Mouse (Mus musculus) midbrain, embryonic 12.5 days (tissue): Measurements from ENCODE around the gene Zdbf2. TPM values are rescaled to one million over a fixed set of nuclear protein-coding genes. Genes with fewer than 3 reads are reported as not detected.
A peak's percentile ranks its signal among the peaks of the same experiment; 100 is the strongest.
"Not testable (repeated sequence)": the region's sequence is repeated elsewhere in the genome, so short reads cannot be mapped to it uniquely, and the experiment has no call there.

Source experiments
- ATAC-seq: fragments of 200-750 bp; cut with Nextera tagmentation; 2 replicates; pipeline ENCODE4 v1.8.0; 2017; ENCODE audit warnings: low read depth, moderate TSS enrichment, moderate library complexity; ENCODE audit not compliant: low FRiP score
- H3K27ac ChIP-seq: fragments of 300-500 bp; sonication (generic); replicated peaks from 2 replicates; pipeline ENCODE4 v1.5.1; 2016; ENCODE audit warnings: mild to moderate bottlenecking
- H3K27me3 ChIP-seq: fragments of 300-500 bp; sonication (generic); 2 replicates; pipeline ENCODE4 v1.6.1; 2016; ENCODE audit warnings: mild to moderate bottlenecking
- H3K36me3 ChIP-seq: fragments of 300-500 bp; sonication (generic); 2 replicates; pipeline ENCODE4 v1.6.1; 2016
- H3K4me1 ChIP-seq: fragments of 300-500 bp; sonication (generic); 2 replicates; pipeline ENCODE4 v1.6.1; 2016
- H3K4me2 ChIP-seq: fragments of 300-500 bp; sonication (generic); replicated peaks from 2 replicates; pipeline ENCODE4 v1.6.1; 2016; ENCODE audit warnings: mild to moderate bottlenecking, moderate library complexity
- H3K4me3 ChIP-seq: fragments of 300-500 bp; sonication (generic); 2 replicates; pipeline ENCODE4 v1.5.1; 2016; ENCODE audit warnings: mild to moderate bottlenecking
- H3K9ac ChIP-seq: fragments of 300-500 bp; sonication (generic); replicated peaks from 2 replicates; pipeline ENCODE4 v1.6.1; 2016; ENCODE audit warnings: mild to moderate bottlenecking, moderate library complexity
- H3K9me3 ChIP-seq: fragments of 300-500 bp; sonication (generic); 2 replicates; pipeline ENCODE4 v1.6.1; 2016; ENCODE audit warnings: mild to moderate bottlenecking
- WGBS: fragments of 180-500 bp; shearing (Covaris S2); methylation state at CpG from one replicate; pipeline ENCODE4 v1.1.7; 2016; 5-methylcytosine and 5-hydroxymethylcytosine counted together
- microRNA-seq: library from miRNA; unstranded; fragments of <30 nt; microRNA quantifications from one replicate; pipeline ENCODE4, GENCODE M21; 2017
- polyA plus RNA-seq: library from polyadenylated mRNA; unstranded; fragments of >200 nt; fragmentation: Nextera tagmentation; extraction: Ambion mirVana; gene quantifications from 2 replicates; pipeline ENCODE4 v1.2.1, GENCODE M21; 2016

Zdbf2 gene
- polyA plus RNA-seq, 1 experiment from 2014 or later: 30.9 TPM

DNA sequence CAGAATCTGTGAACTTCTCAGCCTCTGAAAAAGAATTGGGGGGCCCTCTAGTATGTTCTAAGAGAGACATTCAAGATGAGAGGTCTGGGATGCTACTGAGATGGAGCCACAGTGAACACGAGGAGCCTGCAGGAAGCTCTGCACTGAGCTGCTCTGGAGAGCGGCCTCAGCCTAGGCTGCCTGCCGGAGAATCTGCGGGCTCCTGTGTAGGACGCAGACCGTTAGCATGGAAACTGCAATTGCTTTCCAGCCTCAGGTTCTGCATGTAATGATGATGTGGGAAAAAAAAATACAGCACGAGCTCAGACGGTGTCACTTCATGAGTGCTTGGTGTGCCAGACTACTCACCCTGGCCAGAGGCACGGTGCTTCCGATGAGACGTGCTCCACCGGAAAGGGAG lies 6.9 kb upstream of the Zdbf2 start:
- WGBS: 42% methylated on average over 12 of the region's 12 CpGs
- Histone ChIP-seq H3K27ac (no peak overlapping the region), H3K4me3 (no peak overlapping the region), H3K36me3 (no peaks in the 10 kb centered on the region), H3K4me2 (no peak overlapping the region), H3K9me3 (no peaks in the 10 kb centered on the region), H3K4me1 (no peaks in the 10 kb centered on the region), H3K27me3 (peaks cover 83% of the 10 kb centered on the region), H3K9ac (no peak overlapping the region)
- ATAC-seq: no peak

DNA sequence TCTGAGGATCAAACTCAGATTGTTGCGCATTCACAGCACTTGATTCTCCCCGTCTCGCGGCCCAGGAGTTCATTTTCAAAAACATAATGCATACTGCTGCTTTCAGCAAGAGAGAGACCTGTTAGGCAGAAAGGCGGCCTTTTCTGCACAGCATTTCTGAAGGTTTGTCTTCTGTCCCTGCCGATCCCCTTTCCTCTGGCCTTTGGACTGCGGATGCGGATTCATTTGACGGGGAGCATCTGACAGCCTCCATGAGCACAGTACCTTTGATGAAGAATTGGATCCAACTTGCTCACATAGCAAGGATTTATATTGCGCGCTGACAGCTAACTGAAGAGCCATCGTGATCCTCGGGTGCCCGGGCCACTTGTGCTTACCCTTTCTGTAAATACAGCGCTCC lies 6.3 kb upstream of the Zdbf2 start:
- Histone ChIP-seq H3K9me3 (no peaks in the 10 kb centered on the region), H3K4me1 (no peaks in the 10 kb centered on the region), H3K27ac (no peak overlapping the region), H3K4me2 (no peak overlapping the region), H3K9ac (no peak overlapping the region), H3K4me3 (no peak overlapping the region), H3K27me3 (peaks cover 86% of the 10 kb centered on the region), H3K36me3 (no peaks in the 10 kb centered on the region)
- WGBS: 45% methylated on average over 15 of the region's 15 CpGs
- ATAC-seq: no peak

DNA sequence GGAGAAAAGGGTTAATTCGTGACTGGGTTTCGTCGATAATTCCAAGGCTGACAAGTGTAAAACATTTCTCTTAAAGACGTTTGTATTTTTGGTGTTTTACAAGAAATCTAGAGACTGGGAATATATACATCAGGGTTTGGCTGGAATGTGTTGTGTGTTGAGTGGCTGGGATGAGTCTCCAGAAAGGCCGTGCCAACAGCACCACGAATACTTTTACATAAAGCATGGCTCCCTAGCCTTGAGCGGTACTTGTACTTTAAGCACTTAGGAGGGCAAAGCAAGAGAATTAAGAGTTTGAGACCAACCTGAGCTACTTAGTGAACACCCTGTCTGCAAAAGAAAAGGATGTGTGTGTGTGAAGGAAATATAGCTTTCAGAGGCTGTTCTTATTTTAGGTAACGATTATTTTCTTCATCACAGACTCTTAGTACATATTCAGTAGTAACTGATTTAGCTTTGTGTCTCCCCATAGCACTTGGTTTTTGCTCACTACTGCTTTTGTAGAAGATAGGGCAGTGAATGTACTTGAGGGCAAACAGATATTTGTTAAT lies 865 bp upstream of the Zdbf2 start:
- Histone ChIP-seq H3K4me3 (no peak overlapping the region), H3K36me3 (no peaks in the 10 kb centered on the region), H3K9me3 (no peaks in the 10 kb centered on the region), H3K27ac (no peak overlapping the region), H3K4me1 (peaks cover 7% of the 10 kb centered on the region), H3K9ac (no peak overlapping the region), H3K27me3 (peaks cover 67% of the 10 kb centered on the region), H3K4me2 (peak overlapping the region; percentile 60)
- WGBS: 30% methylated on average over 8 of the region's 8 CpGs
- ATAC-seq: no peak

DNA sequence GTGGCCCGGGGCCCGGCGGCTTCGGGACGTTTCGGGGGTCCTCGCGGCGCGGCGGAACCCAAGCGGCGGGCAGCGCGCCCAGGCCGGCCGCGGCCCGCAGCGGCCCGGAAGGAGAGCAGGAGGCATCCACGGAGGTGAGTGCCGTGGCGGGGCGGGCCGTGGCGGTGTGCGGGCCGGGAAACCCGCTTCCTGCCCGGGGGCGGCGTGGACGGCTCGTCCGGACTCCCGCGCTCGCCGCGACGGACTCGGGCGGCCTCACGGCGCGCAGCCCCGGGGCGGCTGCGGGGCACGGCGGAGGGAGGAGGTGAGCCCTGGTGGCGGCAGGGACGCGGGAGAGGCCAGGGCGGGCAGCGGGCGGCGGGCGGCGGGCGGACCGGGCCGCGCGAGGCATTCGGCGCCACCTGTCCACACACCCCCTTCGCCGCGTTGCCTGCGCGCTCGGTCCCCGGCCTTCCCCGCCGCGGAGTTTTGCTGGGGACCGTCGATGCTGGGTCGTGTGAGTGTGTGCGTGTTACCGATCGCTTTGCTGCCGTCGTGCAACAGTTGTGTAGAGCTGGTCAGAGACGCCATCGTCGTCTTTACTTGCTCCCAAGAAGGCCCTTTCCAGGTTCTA lies 380 bp downstream of the Zdbf2 start:
- Histone ChIP-seq H3K9ac (peak overlapping the region; percentile 83), H3K9me3 (no peaks in the 10 kb centered on the region), H3K36me3 (no peaks in the 10 kb centered on the region), H3K27me3 (peaks cover 61% of the 10 kb centered on the region), H3K4me3 (peak overlapping the region; percentile 69), H3K4me1 (peaks cover 7% of the 10 kb centered on the region), H3K4me2 (peak overlapping the region; percentile 60), H3K27ac (peak overlapping the region; percentile 78)
- WGBS: under 1% methylated on average over 74 of the region's 89 CpGs
- peak; percentile 23; the same call in 1 of the 2 replicates for ATAC-seq

DNA sequence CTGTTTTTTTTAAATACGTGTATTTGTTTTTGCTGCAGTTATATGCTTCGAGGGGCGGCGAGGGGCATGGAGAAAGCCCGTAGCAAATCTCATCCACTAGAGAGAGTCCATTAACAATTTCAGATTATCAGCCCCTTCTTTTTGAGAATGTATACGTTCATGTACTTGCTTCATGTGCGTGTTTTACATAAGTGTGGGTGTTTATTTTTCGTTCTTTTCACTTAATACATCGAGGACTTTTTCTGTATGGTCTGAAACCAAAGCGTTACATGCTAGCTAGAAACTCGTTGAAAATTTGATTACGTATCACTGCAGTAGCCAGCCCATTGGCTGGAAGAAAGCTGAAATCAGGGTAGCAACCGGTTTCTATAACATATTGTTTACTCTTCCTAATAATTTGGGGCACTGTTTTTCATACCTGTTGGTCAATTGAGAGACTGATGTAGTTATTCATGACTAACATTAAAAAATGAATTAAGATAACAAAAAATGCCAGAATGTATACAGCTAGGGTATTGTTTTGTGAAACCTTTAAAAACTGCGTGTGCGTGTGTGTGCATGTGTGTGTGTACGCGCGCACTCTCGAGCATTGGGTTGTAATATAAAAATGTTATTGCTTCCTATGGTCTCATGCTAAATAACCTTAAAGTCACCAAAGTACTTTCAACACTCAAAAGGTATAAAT lies 1.1 kb downstream of the Zdbf2 start:
- Histone ChIP-seq H3K36me3 (no peaks in the 10 kb centered on the region), H3K4me1 (peaks cover 7% of the 10 kb centered on the region), H3K27me3 (peaks cover 56% of the 10 kb centered on the region), H3K9me3 (no peaks in the 10 kb centered on the region), H3K27ac (no peak overlapping the region), H3K9ac (peak overlapping the region; percentile 83), H3K4me3 (peak overlapping the region; percentile 69), H3K4me2 (peak overlapping the region; percentile 60)
- ATAC-seq: no peak
- 10% methylated on average over 19 of the region's 19 CpGs for WGBS

DNA sequence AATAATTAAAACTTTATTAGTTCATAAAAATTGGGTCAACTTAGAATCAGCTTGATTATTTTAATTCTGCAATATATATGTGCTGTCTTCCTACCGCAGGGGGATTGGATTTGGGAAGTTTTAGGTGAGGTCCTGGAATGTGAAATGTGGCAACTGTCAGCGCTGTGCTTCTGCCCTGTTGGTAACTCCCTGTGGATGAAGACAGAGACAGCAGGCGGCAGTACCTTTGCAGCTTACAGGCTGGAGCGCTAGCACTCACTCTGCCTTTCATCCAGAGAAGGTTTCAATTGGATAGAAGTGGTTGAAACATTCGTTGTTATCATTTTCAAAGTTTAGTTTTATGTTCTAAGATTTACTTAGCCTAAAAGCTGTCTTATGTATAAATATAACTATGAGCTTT lies 5.0 kb downstream of the Zdbf2 start:
- Histone ChIP-seq H3K27me3 (peaks cover 35% of the 10 kb centered on the region), H3K9ac (no peak overlapping the region), H3K36me3 (no peaks in the 10 kb centered on the region), H3K9me3 (no peaks in the 10 kb centered on the region), H3K27ac (no peak overlapping the region), H3K4me1 (peaks cover 5% of the 10 kb centered on the region), H3K4me3 (no peak overlapping the region), H3K4me2 (no peak overlapping the region)
- ATAC-seq: no peak
- 25% methylated on average over 5 of the region's 5 CpGs for WGBS

DNA sequence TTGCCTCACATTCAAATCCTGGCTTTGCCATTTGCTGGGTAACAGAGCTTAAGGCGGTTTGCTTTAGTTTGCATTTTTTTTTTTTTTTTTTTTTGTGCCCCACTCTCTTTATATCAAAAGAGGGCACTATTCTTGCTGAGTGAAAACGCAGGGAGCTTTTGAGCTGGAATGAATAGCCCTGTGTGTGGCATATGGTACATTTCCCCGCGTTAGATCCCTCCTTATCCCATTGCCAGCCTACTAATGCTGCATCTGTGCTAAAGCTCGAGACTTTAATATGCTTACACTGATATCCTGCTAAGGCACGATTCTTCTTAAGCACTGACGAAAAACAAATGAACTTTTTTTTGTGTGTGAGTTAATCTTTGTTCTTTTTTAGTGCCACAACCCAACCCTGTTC lies 20.9 kb downstream of the Zdbf2 start:
- Histone ChIP-seq H3K9ac (no peak overlapping the region), H3K27me3 (no peaks in the 10 kb centered on the region), H3K4me3 (no peak overlapping the region), H3K36me3 (no peaks in the 10 kb centered on the region), H3K4me2 (no peak overlapping the region), H3K4me1 (peaks cover 4% of the 10 kb centered on the region; the same call in 1 of the 2 replicates), H3K27ac (no peak overlapping the region), H3K9me3 (no peaks in the 10 kb centered on the region)
- ATAC-seq: 0 out of 2 replicates have a peak, but pooled peaks have one; percentile 30
- WGBS: 11% methylated on average over 7 of the region's 7 CpGs

DNA sequence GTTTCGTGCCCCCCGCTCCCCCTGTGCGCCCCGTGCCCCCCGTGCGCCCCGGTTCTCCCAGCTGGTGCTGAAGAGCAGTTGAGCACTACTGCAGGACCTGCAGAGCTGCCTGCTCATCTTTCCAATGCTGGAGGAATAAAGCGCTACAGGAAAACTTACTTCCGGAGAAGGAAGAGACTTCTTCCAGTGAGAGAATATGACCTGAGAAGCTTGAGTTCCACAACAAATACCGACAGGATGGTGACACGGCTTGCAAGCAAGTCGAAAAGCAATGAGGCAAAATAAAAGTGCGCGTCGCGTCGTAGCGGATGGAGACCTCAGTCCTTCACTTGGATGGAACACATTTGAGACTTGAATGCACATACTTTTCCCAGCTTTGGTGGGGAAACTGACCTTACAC lies 36.6 kb downstream of the Zdbf2 start:
- Histone ChIP-seq H3K27ac (no peak overlapping the region), H3K27me3 (peaks cover 15% of the 10 kb centered on the region), H3K9me3 (no peaks in the 10 kb centered on the region), H3K36me3 (peaks cover 24% of the 10 kb centered on the region; the same call in 1 of the 2 replicates), H3K9ac (no peak overlapping the region), H3K4me1 (peaks cover 5% of the 10 kb centered on the region; the same call in 1 of the 2 replicates), H3K4me2 (peak overlapping the region; percentile 54), H3K4me3 (peak overlapping the region; percentile 38)
- WGBS: 33% methylated on average over 18 of the region's 18 CpGs
- ATAC-seq: no peak

DNA sequence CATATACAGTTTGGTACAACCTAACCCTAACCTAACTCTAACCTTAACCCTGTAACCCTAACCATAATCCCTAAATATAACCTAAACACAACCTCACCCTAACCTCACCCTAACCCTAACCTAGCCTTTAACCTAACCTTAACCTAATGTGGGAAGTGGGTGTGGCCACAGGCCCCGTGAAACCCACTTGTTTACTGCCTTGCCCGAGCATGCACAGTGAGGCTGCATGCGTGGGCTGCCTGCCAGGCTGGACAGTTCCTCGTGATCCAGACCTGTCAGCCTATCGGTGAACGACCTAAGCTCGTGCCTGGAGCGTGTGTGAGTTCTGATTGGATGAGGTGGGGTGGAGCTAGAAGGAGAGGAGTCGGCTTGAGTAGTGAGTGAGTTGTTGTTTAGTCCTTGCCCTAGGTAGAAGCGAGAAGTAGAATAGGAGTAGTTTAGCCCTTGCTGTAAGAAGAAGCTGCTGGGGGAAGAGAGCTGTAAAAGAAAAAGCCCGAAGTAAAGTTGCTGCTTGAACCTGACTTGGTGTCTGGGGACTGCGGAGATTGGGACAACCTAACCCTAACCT lies 50.6 kb downstream of the Zdbf2 start:
- not testable (repeated sequence) for H3K4me1 ChIP-seq, H3K9ac ChIP-seq, H3K9me3 ChIP-seq, ATAC-seq, H3K36me3 ChIP-seq, H3K4me3 ChIP-seq, H3K4me2 ChIP-seq, H3K27ac ChIP-seq, H3K27me3 ChIP-seq
- 61% methylated on average over 12 of the region's 12 CpGs for WGBS

Small RNA genes lying within 50 kb of the gene (microRNA-seq; reads per million reads assigned to microRNA genes)
- 2.8 reads per million, percentile 6 among the genes with 10 or more reads in this experiment for gene Gm24513

Other genes starting within 250 kb of the Zdbf2 start
- gene Ino80d, start 158.6 kb upstream of the Zdbf2 start, polyA plus RNA-seq: 11.8 and 12.4 TPM in 2 replicates
- 359 and 380 TPM in 2 replicates for gene Eef1b2, start 96.4 kb upstream of the Zdbf2 start, polyA plus RNA-seq
- 128 and 133 TPM in 2 replicates for gene Ndufs1, start 96.4 kb upstream of the Zdbf2 start, polyA plus RNA-seq
- gene Gpr1, start 58.7 kb upstream of the Zdbf2 start, polyA plus RNA-seq: 0.15 and 0.20 TPM in 2 replicates
- gene Adam23, start 172.6 kb downstream of the Zdbf2 start, polyA plus RNA-seq: 10.2 and 13.9 TPM in 2 replicates